Mouse (Mus musculus) left cerebral cortex, adult 9 months (tissue): Measurements from ENCODE around the gene Cd2ap.
A peak's percentile ranks its signal among the peaks of the same experiment; 100 is the strongest.
"Not testable (repeated sequence)": the region's sequence is repeated elsewhere in the genome, so short reads cannot be mapped to it uniquely, and the experiment has no call there.

Experiments
- DNase-seq, 2 experiments: peaks; one replicate each; pipeline ENCODE4 v3.0.0; 2022; ENCODE audit warnings: low spot score in 2 of 2

Gene Cd2ap

DNA sequence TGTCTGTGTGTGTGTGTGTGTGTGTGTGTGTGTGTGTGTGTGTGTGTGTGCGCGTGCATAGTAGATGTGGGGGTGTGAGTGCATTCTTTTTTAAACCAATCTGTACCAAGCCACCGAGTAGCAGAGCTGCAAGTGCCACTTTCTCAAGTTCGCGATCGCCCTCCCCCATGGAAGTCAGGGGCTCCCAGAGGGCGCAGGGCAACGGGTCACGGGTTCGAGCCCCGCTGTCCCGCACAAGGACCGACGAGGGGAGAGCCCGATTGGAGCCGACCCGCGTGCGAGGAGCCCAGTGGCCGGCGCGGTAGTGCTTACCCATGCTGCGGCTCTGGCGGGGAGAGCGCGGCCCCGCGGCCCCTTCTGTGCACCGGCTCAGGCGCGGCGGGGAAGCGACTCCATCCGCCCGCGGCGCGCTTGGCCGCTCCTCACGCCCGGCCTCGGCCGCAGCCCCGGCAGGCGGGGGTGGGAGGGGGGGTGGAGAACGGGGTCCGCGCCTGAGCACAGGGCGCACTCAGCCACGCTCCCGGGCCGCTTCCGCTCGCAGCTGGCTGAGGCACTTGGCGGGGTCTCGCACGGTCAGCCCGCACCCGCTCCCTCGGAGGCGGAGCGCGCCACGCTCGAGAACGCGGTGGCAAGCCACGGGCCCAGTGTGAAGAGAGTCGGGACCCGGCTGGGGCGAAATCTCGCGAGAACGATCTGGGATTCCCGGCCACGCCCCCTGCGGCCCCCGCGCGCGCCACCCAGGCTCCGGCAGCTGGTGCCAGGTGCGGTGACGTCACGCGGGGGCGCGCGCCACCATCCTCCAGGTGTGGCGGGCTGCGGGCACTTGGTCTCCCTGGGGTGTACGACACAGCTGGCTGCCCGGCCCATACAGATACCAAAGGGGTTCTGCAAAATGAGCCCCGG lies at the start of gene Cd2ap:
Gene Cd2ap, minus strand, starts transcription at position 665 of the 903 bp plus-strand sequence.
- peak; percentile 93 to 95 for DNase-seq

DNA sequence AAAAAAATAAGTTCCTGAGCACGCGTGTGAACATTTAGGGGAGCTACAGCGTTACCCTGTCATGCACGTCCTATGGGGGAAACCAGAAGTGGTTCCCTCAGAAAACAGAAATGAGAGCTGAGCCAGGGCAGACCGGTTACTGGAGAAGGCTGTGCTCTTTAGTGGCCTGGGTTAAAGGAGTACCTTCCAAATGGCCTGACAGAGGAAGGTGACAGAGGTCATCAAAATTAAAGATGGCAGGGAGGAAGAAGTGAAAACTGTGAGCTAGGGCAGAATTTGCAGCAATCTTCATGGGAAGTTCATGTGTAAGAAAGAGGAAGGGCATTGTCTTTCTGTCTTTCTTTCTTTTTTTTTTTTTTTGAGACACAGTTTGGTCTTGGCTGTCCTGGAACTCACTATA lies 48.3 kb upstream of the Cd2ap start:
- DNase-seq = no peak

DNA sequence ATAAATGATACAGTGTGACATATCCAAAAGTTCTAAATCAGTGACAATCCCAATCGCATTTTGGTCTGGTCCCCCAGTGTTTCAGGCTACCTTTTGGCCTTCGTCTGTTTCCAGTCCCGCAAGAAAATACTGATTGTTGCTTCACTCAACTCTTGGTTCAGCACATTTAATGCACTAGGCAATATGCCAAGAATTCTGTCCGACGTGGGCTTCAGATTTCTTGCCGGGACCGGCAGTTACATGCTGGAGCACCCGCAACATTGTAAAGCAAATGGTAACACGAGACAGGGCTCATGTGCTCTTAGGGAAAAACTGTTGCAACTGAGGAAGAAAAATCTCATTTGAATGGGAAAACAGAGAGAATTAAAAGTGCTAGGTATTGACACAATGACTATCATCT lies 42.3 kb upstream of the Cd2ap start:
- DNase-seq = no peak

DNA sequence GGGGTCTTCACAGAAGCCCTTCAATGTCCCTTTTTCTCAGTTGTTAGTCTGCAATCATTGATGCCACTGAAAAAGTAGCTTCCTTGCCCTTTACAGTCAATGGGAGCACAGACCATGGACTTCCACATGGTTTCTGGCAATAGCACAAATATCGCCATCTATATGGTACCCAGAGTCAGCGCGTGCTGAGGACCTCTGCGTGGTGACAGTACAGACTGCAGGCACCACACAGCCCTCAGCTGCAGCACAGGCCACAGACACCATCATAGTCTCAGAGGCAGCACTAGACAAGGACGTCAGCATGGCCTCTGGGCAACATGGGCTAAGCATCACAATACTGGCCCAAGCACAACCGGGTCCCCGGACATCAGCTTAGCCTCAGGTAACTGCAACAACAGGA lies 38.3 kb upstream of the Cd2ap start:
- no peak for DNase-seq

DNA sequence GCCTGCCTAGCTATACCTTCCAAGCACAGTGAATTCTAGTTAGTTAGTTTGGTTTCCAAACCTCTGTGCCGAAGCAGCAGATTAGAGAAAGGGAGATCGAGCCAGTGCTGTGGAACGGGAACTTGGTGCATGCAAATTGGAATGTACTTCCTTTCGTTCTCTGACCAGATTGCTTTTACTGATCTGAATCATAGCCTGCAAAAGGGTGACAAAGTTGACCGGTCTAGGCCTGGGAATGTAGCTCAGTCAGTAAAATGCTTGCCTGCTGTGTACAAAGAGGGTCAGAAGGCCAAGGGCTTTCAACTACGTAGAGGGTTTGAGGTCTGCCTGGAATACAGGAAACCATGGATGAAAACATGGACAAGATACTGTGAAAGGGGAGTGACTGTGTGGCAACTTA lies 35.7 kb upstream of the Cd2ap start:
- no peak for DNase-seq

DNA sequence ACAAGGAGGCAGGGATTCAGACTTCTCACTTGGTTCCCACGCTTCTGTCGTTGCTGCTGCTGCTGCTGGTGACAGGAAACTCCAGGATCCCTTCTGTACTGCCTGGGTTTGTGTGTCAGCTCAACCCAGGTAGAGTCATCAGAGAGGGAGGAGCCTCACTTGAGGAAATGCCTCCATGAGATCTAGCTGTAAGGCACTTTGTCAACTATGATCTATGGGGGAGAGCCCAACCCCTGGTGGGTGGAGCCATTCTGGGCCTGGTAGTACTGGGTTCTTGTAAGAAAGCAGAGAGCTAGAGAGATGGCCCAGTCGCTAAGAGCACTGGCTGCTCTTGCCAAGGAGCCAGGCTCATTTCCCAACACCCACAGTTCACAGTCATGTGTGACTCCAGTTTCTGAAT lies 34.0 kb upstream of the Cd2ap start:
- no peak for DNase-seq

DNA sequence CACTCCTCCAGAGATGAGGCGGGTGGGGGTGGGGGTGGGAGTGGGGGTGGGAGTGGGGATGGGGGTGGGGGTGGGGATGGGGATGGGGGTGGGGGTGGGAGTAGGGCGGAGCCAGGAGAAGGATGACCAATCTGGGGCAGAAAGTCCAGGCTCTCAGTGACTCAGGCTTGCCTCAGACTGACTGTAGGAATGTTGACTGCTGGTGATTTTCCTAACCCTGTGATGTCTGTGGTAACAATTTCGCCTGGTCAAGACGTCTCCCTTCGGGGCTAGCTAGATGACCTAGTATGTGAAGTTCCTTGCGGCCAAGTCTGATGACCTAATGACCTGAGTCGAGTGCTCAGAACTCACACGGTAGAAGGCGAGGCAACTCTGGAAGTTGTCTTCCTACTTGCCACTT lies 32.9 kb upstream of the Cd2ap start:
- no peak for DNase-seq

DNA sequence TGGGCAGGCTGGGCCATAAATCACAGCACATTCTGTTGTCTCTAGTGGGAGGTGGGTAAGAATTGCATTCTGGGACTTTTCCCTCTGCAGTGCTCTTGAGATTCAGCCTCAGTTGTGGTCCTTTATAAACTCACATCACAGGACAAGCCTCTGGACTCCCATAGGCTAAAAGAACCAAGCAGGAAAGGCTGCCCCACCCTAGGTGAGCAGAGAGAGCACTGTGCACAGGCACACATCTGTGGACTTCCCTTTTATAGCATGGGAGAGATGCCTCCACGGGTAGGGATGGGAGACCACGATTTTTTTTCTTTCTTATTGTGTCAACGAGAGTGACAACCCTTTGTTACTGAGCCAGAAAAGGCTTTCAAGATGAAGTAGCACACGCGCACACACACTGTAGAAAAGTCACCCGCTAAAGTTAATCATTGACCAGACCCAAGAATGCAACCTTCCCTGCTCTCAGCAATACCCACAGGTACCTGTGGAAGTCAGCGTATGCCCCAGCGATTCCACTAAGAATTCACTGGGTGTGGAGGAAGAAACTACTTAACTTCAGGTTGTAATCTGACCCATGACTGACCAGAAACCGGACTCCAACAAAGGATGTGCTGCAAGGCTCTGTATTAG lies 32.4 kb upstream of the Cd2ap start:
- no peak for DNase-seq

DNA sequence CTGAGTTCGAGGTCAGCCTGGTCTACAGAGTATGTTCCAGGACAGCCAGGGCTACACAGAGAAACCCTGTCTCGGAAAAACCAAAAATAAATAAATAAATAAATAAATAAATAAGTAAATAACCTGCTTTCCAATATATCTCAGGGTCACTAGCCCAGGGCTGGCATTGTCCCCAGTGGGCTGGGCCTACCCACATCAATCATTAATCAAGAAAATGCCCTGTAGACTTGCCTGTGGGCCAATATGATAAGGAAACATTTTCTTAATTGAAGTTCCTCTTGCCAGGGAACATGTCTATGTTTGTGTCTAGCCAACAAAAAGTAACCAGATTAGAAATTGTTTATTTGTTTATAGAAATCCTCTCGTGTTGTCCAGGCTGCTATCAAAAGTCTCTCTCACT lies 31.7 kb upstream of the Cd2ap start:
- no peak for DNase-seq

DNA sequence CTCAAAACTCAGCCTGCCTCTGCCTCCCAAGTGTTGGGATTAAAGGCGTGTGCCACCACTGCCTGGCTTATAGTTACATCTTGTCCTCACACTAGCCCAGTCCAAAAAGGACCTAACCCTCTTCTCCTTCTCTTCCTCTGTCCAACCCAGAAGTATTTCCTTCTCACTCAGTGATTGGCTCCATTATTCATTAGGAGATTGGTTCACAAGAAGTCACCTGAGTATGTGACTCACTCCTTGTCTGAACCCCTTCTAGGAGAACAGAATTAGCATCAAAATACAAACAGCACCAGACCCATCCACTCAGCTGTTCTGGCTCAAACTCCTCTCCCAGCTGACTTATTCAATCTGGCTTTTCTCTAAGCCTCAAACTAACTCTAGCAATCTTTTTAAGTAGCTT lies 30.0 kb upstream of the Cd2ap start:
- DNase-seq = not testable (repeated sequence)

DNA sequence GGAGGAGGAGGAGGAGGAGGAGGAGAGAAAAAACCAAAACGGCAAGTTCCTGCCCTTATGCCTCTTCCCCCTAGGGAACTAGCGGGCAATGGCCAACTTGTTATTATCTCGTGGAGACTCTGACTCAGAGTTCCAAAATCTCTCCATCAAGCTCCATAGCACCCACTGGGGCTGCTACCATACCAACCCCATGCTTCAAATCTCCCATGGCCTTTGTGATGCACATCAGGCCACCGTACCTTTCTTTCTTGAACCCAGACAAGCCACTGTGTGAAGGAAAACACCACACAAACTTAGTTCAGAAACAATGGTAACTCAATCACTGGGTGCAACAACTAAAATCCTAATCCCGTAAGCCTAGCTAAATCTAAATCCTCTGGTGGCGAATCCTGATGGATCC lies 29.5 kb upstream of the Cd2ap start:
- DNase-seq = no peak

DNA sequence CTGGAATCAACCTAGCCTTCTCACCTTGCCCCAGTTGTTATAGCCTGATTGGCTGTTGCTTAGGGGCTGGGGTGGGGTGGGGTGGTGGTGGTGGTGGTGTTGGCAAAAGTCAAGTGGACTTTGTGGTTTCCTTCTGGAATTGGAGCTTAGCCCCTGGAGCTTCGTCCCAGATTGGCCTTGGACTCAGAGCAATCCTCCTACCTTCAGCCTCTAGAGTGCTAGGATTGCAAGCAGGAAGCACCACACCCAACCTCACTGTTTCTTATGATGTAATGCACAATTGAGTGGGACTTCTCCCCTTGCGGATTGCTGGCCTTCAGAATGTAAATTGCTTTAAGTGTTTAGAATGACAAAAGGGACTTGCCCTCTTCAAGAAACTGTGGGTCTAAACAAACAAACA lies 24.3 kb upstream of the Cd2ap start:
- no peak for DNase-seq

DNA sequence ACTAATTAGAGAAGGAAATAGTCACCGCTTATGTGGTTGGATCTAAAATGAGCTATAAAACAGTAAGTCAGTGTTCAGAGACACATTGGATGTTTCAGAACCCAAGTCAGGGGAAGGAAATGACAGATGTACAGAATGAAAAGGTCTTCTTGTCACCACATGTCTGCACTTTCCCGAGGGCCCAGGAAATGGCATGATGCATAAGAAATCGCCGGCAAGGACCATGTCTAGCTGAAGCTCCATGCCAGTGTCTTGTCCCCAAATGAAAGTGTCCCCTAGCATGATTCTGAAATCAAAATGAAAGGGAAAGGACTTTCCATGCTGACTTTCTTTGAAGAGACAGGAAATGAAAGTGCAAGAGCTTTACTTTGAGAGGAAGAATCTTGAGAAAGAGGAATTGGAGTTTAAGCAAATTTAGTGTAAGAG lies 10.8 kb upstream of the Cd2ap start:
- no peak for DNase-seq

DNA sequence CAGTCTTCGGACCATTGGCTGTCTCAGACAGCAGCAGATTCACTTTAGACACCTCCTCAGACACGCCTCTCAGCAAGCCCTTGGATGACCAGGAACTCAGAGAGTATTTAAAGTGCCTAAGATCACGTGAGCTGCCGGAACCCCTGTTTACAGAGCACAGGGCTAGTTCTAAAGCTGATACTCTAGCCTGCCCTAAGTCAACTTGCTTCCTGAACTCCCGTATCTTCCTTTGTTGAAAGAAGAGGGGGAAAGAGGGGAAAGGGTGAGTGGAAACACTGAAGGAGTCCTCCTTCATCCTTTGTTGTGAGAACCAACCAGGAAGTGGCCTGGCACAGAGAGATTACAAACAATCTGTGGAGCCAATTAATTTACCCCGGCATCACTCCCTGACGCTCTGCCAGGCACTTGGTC lies 8.6 kb upstream of the Cd2ap start:
- no peak for DNase-seq

DNA sequence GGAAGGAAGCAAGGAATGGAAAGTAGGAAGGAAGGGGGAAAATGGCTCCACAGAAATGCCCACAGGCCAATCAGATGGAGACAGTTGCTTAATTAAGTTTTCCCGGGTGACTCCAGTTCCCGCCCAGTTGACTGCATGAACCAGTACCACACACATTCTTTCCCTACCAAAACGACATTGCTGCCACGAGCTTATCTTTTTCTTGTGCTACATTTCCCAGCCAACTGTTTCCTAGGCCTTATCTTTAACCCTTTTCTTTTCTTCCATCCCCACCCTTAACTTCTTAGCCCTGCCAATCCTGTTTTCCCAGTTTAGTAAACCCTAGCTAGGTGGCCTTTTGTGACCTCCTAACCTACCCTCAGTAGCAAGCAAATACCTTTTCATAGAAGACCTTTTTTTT lies 7.9 kb upstream of the Cd2ap start:
- DNase-seq = no peak

DNA sequence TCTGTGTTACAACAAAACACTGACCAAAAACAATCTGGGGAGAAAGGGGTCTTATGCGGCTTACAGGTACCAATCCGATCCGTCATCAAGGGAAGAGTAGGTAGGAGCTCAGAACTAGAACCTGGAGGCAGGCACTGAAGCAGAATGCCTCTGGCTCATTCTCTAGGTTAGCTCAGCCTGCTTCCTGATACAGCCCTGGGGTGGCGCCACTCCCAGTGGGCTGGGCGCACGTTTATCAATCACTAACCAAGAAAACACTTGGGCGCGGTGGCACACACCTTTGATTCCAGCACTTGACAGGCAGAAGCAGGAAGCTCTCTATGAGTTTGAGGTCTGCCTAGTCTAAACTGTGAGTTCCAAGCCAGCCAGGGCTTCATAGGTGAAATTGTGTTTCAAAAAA lies 7.3 kb upstream of the Cd2ap start:
- no peak for DNase-seq

DNA sequence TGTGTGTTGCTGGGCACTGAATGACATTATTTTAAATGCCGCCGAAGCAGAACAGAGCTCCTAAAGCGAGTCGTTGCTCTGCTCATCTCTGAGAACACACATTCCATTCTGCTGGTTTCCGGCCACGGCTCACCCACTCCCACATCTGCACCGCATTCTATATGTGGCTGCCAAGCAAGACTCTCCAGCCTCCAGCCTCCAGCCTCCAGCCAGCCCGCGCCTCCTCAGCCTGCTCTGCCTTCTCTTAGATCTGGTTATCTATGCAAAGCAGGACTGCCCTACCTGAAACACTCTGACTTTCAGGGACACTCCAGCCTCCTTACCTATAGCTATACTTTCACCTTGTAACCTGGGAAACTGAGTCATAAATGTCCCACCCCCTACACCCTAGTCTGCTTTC lies 6.8 kb upstream of the Cd2ap start:
- DNase-seq = peak in 1 of 2 experiments; percentile 69

DNA sequence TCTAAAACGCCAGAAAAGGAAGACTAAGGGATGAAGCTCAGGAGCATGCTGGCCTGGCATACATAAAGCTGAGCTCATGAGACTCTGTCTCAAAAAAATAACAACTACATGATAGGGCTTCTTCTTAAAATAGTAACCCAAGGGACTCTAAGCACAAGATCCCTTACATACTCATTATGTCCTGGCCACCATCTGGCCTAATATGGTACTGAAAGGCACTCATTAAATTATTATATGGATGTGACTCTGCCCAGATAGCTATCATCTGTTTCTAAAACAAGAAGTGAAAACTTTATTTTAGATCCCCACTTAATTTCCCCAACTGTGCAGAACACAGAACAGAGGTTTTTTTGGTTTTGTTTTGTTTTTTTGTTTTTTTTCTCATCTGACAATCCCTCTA lies 6.4 kb upstream of the Cd2ap start:
- no peak for DNase-seq

DNA sequence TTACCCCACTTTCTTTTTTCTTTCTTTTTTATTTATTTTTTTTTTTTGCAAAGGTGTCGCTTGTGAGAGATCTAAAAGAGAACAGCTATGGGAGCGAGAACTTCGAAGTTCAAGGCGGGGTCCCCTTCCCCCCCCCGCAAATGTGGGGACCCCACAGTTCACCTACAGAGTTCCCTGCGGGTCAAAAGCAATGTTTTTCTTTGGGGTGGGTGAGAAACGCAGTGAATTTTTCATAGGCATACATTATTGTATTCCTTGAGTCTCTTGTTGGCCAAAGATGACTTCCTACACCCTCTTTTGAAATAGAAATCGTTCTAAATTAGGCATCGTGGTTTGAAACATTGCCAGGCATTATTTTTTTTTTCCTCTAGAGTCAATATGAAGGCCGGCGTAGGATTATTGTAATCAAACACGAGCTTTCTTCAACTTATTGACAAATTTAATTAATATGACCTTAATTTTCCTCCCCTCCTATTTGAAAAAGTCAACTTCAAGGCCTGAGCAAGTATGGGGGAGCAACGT lies 500 bp upstream of the Cd2ap start:
- DNase-seq = no peak

DNA sequence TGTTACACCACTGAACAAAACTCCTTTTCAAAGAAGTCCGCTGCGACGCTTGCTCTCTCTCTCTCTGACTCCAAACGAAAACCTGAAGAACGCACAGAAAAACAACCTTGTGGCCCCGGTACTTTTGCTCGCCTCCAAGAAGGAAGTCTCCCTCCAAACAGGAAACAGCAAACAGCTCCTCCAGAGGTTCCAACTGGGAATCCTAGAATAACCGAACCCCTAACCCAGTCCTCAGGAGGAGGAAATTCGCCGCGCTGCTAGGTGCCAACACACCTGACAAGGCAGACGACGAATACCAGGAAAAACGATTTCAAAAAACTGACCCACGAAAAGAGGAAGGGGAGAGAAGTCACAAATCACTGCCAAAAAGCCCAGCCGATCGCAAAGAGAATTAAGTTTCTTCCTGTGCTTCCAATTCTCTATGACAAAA lies 879 bp downstream of the Cd2ap start:
- DNase-seq = peak in 1 of 2 experiments; percentile 15

DNA sequence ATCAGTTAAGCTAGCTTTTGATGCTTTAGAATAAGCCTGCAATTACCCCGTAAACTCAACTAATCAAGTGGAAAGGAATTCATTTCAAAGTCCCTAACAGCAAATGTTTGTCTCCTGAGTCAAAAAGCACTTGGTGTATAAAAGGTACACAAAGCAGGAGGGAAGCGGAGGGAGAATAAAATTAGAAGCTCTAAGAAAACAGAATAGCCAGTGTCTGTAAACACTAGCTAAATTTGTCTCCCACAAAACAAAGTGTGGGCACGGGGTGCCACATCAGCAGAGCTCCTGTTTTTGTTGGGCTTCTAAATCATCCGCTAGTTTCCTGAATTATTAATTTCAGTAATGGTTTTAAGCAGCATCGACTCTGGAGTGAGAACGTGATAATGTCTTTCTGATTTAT lies 1.4 kb downstream of the Cd2ap start:
- DNase-seq = no peak

DNA sequence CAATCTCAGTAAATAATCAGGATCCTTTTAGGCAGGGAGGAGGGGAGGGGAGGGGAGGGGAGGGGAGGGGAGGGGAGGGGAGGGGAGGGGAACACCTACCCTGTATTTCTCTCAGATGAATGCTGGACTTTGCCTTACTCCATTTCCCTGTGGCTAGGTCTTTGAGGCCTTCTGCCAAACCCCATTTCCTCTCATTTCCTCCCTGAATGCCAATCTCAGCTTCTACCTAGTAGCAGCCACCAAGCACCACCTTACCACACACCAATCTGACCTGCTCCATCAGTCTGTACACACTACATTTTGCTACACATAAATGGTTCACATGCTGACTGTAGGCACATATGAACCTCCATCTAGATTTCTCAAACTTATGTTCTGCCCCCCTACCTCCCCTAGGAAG lies 6.0 kb downstream of the Cd2ap start:
- no peak for DNase-seq

DNA sequence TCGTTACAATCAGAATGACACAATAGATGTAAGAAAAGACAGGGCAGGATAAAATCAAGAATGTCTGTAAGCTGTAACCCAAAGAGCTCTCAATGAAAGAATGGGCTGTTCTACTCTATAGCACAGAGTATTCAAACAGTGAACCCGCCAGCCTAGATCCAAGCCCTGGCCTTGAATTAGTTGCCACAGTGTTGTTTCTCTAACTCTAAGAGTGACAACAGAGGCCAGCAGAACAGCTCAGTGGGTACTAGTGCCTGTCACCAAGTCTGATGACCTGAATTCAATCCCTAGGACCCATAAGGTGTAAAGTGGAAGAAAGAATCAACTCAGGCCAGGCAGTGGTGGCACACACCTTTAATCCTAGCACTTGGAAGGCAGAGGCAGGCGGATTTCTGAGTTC lies 13.3 kb downstream of the Cd2ap start:
- DNase-seq = no peak
